Mouse (Mus musculus) left cerebral cortex, postnatal 25 days (tissue): ENCODE results near the gene Map3k7. TPM values are rescaled to one million over a fixed set of nuclear protein-coding genes. Genes with fewer than 3 reads are reported as not detected.

ENCODE experiments used
- DNase-seq, 2 experiments: peaks; one replicate each; pipeline ENCODE4 v3.0.0; 2022; ENCODE audit warnings: low spot score in 2 of 2, mixed read lengths in 1 of 2
- intact Hi-C: fragments of 180-260 bp; cut with DNase I; formaldehyde crosslinking; loops from one replicate; pipeline ENCODE4 v1.15.1; 2025
- total RNA-seq, 2 experiments: library from RNA; stranded (reverse); gene quantifications; 2 replicates each; pipeline ENCODE4 v1.2.3; 2021

Map3k7 gene
- 10 to 100 TPM; 40.1 to 45.1 TPM for total RNA-seq

- peak; percentile 95 to 96 for DNase-seq
- intact Hi-C loops: no loop called here
Measured at GRCm38 (mm10) chr4:31963354-31964193, at the start of gene Map3k7. TSS of gene Map3k7 (plus strand) at chr4:31964097.

GRCm38 (mm10) chr4:31915114-31915513 lies 48.8 kb upstream of the Map3k7 start:
- peak in 1 of 2 experiments; percentile 20 for DNase-seq
- intact Hi-C loops: no loop called here

GRCm38 (mm10) chr4:31918717-31919116 lies 45.2 kb upstream of the Map3k7 start:
- DNase-seq: no peak
- intact Hi-C loops: no loop called here

GRCm38 (mm10) chr4:31922215-31922614 lies 41.7 kb upstream of the Map3k7 start:
- DNase-seq: peak in 1 of 2 experiments; percentile 35
- intact Hi-C loops: loop anchor here (10.0 kb wide), 1 partner anchor 277 kb away; no protein-coding TSS in a partner anchor

- intact Hi-C loops: loop anchor here (10.0 kb wide), 1 partner anchor 279 kb away; no protein-coding TSS in a partner anchor
- DNase-seq: no peak
Measured at GRCm38 (mm10) chr4:31923437-31923836, 40.5 kb upstream of the Map3k7 start.

GRCm38 (mm10) chr4:31924301-31925185 lies 39.4 kb upstream of the Map3k7 start:
- intact Hi-C loops: loop anchor here (10.0 kb wide), 1 partner anchor 280 kb away; no protein-coding TSS in a partner anchor
- no peak for DNase-seq

- intact Hi-C loops: loop anchor here (10.0 kb wide), 1 partner anchor 508 kb away; no protein-coding TSS in a partner anchor
- DNase-seq: no peak
Measured at GRCm38 (mm10) chr4:31933171-31933570, 30.7 kb upstream of the Map3k7 start.

GRCm38 (mm10) chr4:31935831-31936306 lies 28.0 kb upstream of the Map3k7 start:
- intact Hi-C loops: loop anchor here (10.0 kb wide), 1 partner anchor 511 kb away; no protein-coding TSS in a partner anchor

GRCm38 (mm10) chr4:31936358-31936757 lies 27.5 kb upstream of the Map3k7 start:
- DNase-seq: no peak
- intact Hi-C loops: loop anchor here (10.0 kb wide), 1 partner anchor 512 kb away; no protein-coding TSS in a partner anchor

More at GRCm38 (mm10) chr4:31935831-31936306, 28.0 kb upstream of the Map3k7 start:
- no peak for DNase-seq

- intact Hi-C loops: loop anchor here (10.0 kb wide), 1 partner anchor 512 kb away; no protein-coding TSS in a partner anchor
- no peak for DNase-seq
Measured at GRCm38 (mm10) chr4:31936911-31937375, 27.0 kb upstream of the Map3k7 start.

GRCm38 (mm10) chr4:31937376-31938281 lies 26.3 kb upstream of the Map3k7 start:
- intact Hi-C loops: loop anchor here (10.0 kb wide), 1 partner anchor 513 kb away; no protein-coding TSS in a partner anchor
- no peak for DNase-seq

- intact Hi-C loops: loop anchor here (10.0 kb wide), 1 partner anchor 514 kb away; no protein-coding TSS in a partner anchor
- peak; percentile 47 to 71 for DNase-seq
Measured at GRCm38 (mm10) chr4:31938416-31939106, 25.3 kb upstream of the Map3k7 start.

- no peak for DNase-seq
Measured at GRCm38 (mm10) chr4:31941616-31942015, 22.3 kb upstream of the Map3k7 start.

GRCm38 (mm10) chr4:31943045-31943444 lies 20.9 kb upstream of the Map3k7 start:
- intact Hi-C loops: no loop called here
- no peak for DNase-seq

More at GRCm38 (mm10) chr4:31941616-31942015, 22.3 kb upstream of the Map3k7 start:
- intact Hi-C loops: no loop called here

GRCm38 (mm10) chr4:31964194-31964875 lies 438 bp downstream of the Map3k7 start:
- intact Hi-C loops: no loop called here
- peak; percentile 10 to 20 for DNase-seq

- intact Hi-C loops: no loop called here
- no peak for DNase-seq
Measured at GRCm38 (mm10) chr4:31965208-31965607, 1.3 kb downstream of the Map3k7 start.

GRCm38 (mm10) chr4:31971437-31971836 lies 7.5 kb downstream of the Map3k7 start:
- intact Hi-C loops: no loop called here
- DNase-seq: no peak
